Mouse (Mus musculus) stomach, embryonic 15.5 days (tissue): ENCODE measurements at regions not wholly inside any gene's neighbourhood (a gene's known extent, or its start where the extent isn't known, plus 50 kb on each side); places are given as distances from the start of the nearest gene placed in this dataset.
"Not testable (repeated sequence)": the region's sequence is repeated elsewhere in the genome, so short reads cannot be mapped to it uniquely, and the experiment has no call there.

ENCODE experiments used
- ATAC-seq: fragments of 200-750 bp; cut with Nextera tagmentation; 2 replicates; pipeline ENCODE4 v1.8.0; 2017; ENCODE audit warnings: low read depth, moderate number of reproducible peaks, moderate TSS enrichment; ENCODE audit not compliant: insufficient read depth, low FRiP score
- H3K27ac ChIP-seq: fragments of 300-500 bp; sonication (generic); 2 replicates; pipeline ENCODE4 v1.5.1; 2015; ENCODE audit warnings: mild to moderate bottlenecking, inconsistent platforms
- H3K27me3 ChIP-seq: fragments of 300-500 bp; sonication (generic); replicated peaks from 2 replicates; pipeline ENCODE4 v1.6.1; 2015; ENCODE audit warnings: inconsistent platforms
- H3K36me3 ChIP-seq: fragments of 300-500 bp; sonication (generic); 2 replicates; pipeline ENCODE4 v1.6.1; 2015; ENCODE audit warnings: inconsistent platforms
- H3K4me1 ChIP-seq: fragments of 300-500 bp; sonication (generic); 2 replicates; pipeline ENCODE4 v1.6.1; 2015; ENCODE audit warnings: inconsistent platforms
- H3K4me2 ChIP-seq: fragments of 300-500 bp; sonication (generic); 2 replicates; pipeline ENCODE4 v1.6.1; 2015; ENCODE audit warnings: mild to moderate bottlenecking, inconsistent platforms
- H3K4me3 ChIP-seq: fragments of 300-500 bp; sonication (generic); replicated peaks from 2 replicates; pipeline ENCODE4 v1.5.1; 2015; ENCODE audit warnings: inconsistent platforms
- H3K9ac ChIP-seq: fragments of 300-500 bp; sonication (generic); 2 replicates; pipeline ENCODE4 v1.6.1; 2015; ENCODE audit warnings: inconsistent platforms
- H3K9me3 ChIP-seq: fragments of 300-500 bp; sonication (generic); 2 replicates; pipeline ENCODE4 v1.6.1; 2016; ENCODE audit warnings: inconsistent platforms
- WGBS: fragments of 180-500 bp; shearing (Covaris S2); methylation state at CpG from one replicate; pipeline ENCODE4 v1.1.7; 2015; 5-methylcytosine and 5-hydroxymethylcytosine counted together

GRCm38 (mm10) chrX:50599780-50600179, 171.5 kb upstream of the Olfr1324 start:
- H3K4me3 ChIP-seq, result peak overlapping the region; percentile 22; the same call in 1 of the 2 replicates
- WGBS, result 63% methylated on average over 4 of the region's 4 CpGs
- no peak overlapping the region for H3K9ac ChIP-seq
- peak overlapping the region; percentile 43 for H3K4me2 ChIP-seq
- no peaks in the 10 kb centered on the region for H3K27me3 ChIP-seq
- no peaks in the 10 kb centered on the region for H3K4me1 ChIP-seq
- no peaks in the 10 kb centered on the region for H3K9me3 ChIP-seq
- H3K27ac ChIP-seq, result no peak overlapping the region
- no peaks in the 10 kb centered on the region for H3K36me3 ChIP-seq
- peak; percentile 53; the same call in 1 of the 2 replicates for ATAC-seq

- not testable (repeated sequence) for H3K9me3 ChIP-seq, ATAC-seq, H3K4me1 ChIP-seq, H3K9ac ChIP-seq, H3K27ac ChIP-seq, H3K27me3 ChIP-seq, H3K36me3 ChIP-seq
- 69% methylated on average over 3 of the region's 3 CpGs for WGBS
- peak overlapping the region; percentile 32 for H3K4me3 ChIP-seq
- H3K4me2 ChIP-seq, result peak overlapping the region; percentile 29
These were observed 169.3 kb upstream of the Olfr1324 start for GRCm38 (mm10) chrX:50597626-50598025.

GRCm38 (mm10) chrX:50597105-50597504, 168.8 kb upstream of the Olfr1324 start:
- peak overlapping the region; percentile 29 for H3K4me2 ChIP-seq

GRCm38 (mm10) chrX:50594976-50595375, 166.7 kb upstream of the Olfr1324 start:
- ATAC-seq, H3K27ac ChIP-seq, H3K27me3 ChIP-seq, H3K4me3 ChIP-seq, H3K36me3 ChIP-seq, H3K4me2 ChIP-seq, H3K4me1 ChIP-seq, H3K9ac ChIP-seq, H3K9me3 ChIP-seq: not testable (repeated sequence)
- WGBS, result 82% methylated on average over 4 of the region's 4 CpGs

More at GRCm38 (mm10) chrX:50597105-50597504, 168.8 kb upstream of the Olfr1324 start:
- 66% methylated on average over 6 of the region's 6 CpGs for WGBS
- Histone ChIP-seq H3K4me1 (no peaks in the 10 kb centered on the region), H3K9me3 (no peaks in the 10 kb centered on the region), H3K36me3 (no peaks in the 10 kb centered on the region), H3K9ac (no peak overlapping the region), H3K27ac (no peak overlapping the region), H3K4me3 (peak overlapping the region; percentile 32), H3K27me3 (no peaks in the 10 kb centered on the region)
- ATAC-seq, result no peak

- ATAC-seq, result no peak
- H3K4me3 ChIP-seq, result no peak overlapping the region
- no peaks in the 10 kb centered on the region for H3K9me3 ChIP-seq
- 68% methylated on average over 4 of the region's 4 CpGs for WGBS
- peak overlapping the region; percentile 23; the same call in 1 of the 2 replicates for H3K4me2 ChIP-seq
- no peaks in the 10 kb centered on the region for H3K4me1 ChIP-seq
- H3K36me3 ChIP-seq, result 0 out of 2 replicates have a peak, but pooled peaks cover 3% of the 10 kb centered on the region
- no peak overlapping the region for H3K9ac ChIP-seq
- H3K27ac ChIP-seq, result no peak overlapping the region
- H3K27me3 ChIP-seq, result no peaks in the 10 kb centered on the region
These were observed 163.2 kb upstream of the Olfr1324 start for GRCm38 (mm10) chrX:50591477-50591876.

GRCm38 (mm10) chrX:50590673-50591341, 162.5 kb upstream of the Olfr1324 start:
- H3K27ac ChIP-seq, result no peak overlapping the region
- H3K36me3 ChIP-seq, result 0 out of 2 replicates have a peak, but pooled peaks cover 3% of the 10 kb centered on the region
- no peaks in the 10 kb centered on the region for H3K9me3 ChIP-seq
- peak overlapping the region; percentile 25; the same call in 1 of the 2 replicates for H3K4me3 ChIP-seq
- no peaks in the 10 kb centered on the region for H3K27me3 ChIP-seq
- H3K9ac ChIP-seq, result no peak overlapping the region
- peak overlapping the region; percentile 23; the same call in 1 of the 2 replicates for H3K4me2 ChIP-seq
- no peak for ATAC-seq
- WGBS, result 66% methylated on average over 8 of the region's 8 CpGs
- no peaks in the 10 kb centered on the region for H3K4me1 ChIP-seq

GRCm38 (mm10) chrX:50588892-50589291, 160.6 kb upstream of the Olfr1324 start:
- no peak for ATAC-seq
- 78% methylated on average over 6 of the region's 6 CpGs for WGBS
- Histone ChIP-seq H3K36me3 (0 out of 2 replicates have a peak, but pooled peaks cover 3% of the 10 kb centered on the region), H3K4me1 (no peaks in the 10 kb centered on the region), H3K4me2 (no peak overlapping the region), H3K9me3 (no peaks in the 10 kb centered on the region), H3K4me3 (no peak overlapping the region), H3K27me3 (no peaks in the 10 kb centered on the region), H3K27ac (no peak overlapping the region), H3K9ac (no peak overlapping the region)

GRCm38 (mm10) chrX:50583741-50584580, 155.7 kb upstream of the Olfr1324 start:
- Histone ChIP-seq H3K36me3 (no peaks in the 10 kb centered on the region), H3K4me3 (peak overlapping the region; percentile 21; the same call in 1 of the 2 replicates), H3K27me3 (no peaks in the 10 kb centered on the region), H3K9ac (no peak overlapping the region), H3K4me2 (0 out of 2 replicates have a peak overlapping the region, but pooled peaks have one; percentile 29), H3K27ac (no peak overlapping the region), H3K4me1 (no peaks in the 10 kb centered on the region), H3K9me3 (no peaks in the 10 kb centered on the region)
- no peak for ATAC-seq
- 67% methylated on average over 12 of the region's 12 CpGs for WGBS

GRCm38 (mm10) chrX:50580200-50580599, 151.9 kb upstream of the Olfr1324 start:
- no peaks in the 10 kb centered on the region for H3K4me1 ChIP-seq
- no peak overlapping the region for H3K27ac ChIP-seq
- peak overlapping the region; percentile 33; the same call in 1 of the 2 replicates for H3K4me2 ChIP-seq
- ATAC-seq, result no peak
- no peak overlapping the region for H3K9ac ChIP-seq
- 53% methylated on average over 7 of the region's 7 CpGs for WGBS
- H3K9me3 ChIP-seq, result no peaks in the 10 kb centered on the region
- no peaks in the 10 kb centered on the region for H3K27me3 ChIP-seq
- H3K4me3 ChIP-seq, result peak overlapping the region; percentile 13; the same call in 1 of the 2 replicates
- H3K36me3 ChIP-seq, result no peaks in the 10 kb centered on the region

GRCm38 (mm10) chrX:50576824-50577223, 148.5 kb upstream of the Olfr1324 start:
- Histone ChIP-seq H3K4me1 (no peaks in the 10 kb centered on the region), H3K4me3 (peak overlapping the region; percentile 25; the same call in 1 of the 2 replicates), H3K36me3 (no peaks in the 10 kb centered on the region), H3K9ac (no peak overlapping the region), H3K4me2 (0 out of 2 replicates have a peak overlapping the region, but pooled peaks have one; percentile 29), H3K27ac (no peak overlapping the region), H3K9me3 (no peaks in the 10 kb centered on the region), H3K27me3 (no peaks in the 10 kb centered on the region)
- no peak for ATAC-seq
- 58% methylated on average over 7 of the region's 7 CpGs for WGBS

GRCm38 (mm10) chrX:50572191-50573095, 144.1 kb upstream of the Olfr1324 start:
- H3K27me3 ChIP-seq, H3K36me3 ChIP-seq, H3K4me1 ChIP-seq, H3K9me3 ChIP-seq, H3K27ac ChIP-seq, ATAC-seq, H3K9ac ChIP-seq: not testable (repeated sequence)
- 69% methylated on average over 14 of the region's 14 CpGs for WGBS
- H3K4me3 ChIP-seq, result peak overlapping the region; percentile 21
- peak overlapping the region; percentile 19; the same call in 1 of the 2 replicates for H3K4me2 ChIP-seq
